Mouse (Mus musculus): ENCODE data around the gene Uvrag.

- TF ChIP-seq CTCF (IDR thresholded peaks at IDR 0.05; ENCODE audit: borderline replicate concordance, control insufficient read depth, extremely low read depth, insufficient read depth, low read length, poor library complexity) (no peak; the same call in 1 of the 2 replicates), POLR2A (IDR thresholded peaks at IDR 0.05; ENCODE audit: control insufficient read depth, extremely low read depth, insufficient read depth, low read length, poor library complexity) (peak; percentile 79)
Measured at GRCm38 (mm10) chr7:99182432-99183172, 41.7 kb upstream of the Uvrag start, which contains the start of gene Dgat2.

Data from thymus, adult 2 months (tissue).